Mouse (Mus musculus): ENCODE data around the gene Thy1. TPM values are rescaled to one million over a fixed set of nuclear protein-coding genes. Genes with fewer than 3 reads are reported as not detected.
A peak's percentile ranks its signal among the peaks of the same experiment; 100 is the strongest.

Thy1 gene
- total RNA-seq, 2 experiments from 2014 or later = 44.1 to 46.3 TPM

DNA sequence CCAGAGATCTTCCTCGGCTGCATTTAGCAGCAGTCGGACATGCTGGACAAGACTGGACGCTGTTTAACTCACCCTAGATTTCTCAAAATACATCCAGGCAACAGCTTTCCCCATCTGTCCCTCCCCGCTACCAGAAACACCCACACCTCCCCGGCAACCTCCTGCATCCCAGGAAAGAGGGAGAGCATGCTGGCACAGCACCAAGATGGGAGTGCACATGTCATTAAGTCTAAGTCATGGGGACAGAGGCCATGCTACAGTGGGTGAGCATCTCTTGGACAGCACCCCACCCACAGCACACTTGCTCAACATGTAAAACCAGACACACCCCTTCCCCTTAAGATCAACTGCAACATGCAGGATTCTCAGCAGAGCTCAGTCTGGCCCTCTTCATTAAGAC lies 37.8 kb downstream of the Thy1 start:
- no peak for DNase-seq (ENCODE audit: low spot score in 2 of 2)

DNA sequence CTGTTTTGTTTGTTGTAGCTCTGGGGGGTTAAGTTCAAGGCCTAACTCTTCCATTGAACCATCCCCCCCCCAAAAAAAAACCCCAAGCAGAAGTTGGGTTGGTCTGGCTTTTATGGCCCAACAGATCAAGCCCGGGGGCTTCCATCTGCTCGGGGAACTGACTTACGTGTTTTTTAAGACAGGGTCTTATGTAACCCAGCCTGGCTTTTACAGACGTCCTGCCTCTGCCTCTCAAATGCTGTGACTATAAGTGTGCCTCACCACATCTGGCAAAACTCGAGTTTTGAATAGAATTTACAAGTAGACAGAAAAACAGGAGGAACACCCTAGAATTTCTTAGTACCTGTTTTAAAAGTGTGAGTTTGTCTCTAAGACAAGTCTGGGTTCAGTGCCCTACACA lies 38.4 kb downstream of the Thy1 start:
- DNase-seq (ENCODE audit: low spot score in 2 of 2) = no peak

DNA sequence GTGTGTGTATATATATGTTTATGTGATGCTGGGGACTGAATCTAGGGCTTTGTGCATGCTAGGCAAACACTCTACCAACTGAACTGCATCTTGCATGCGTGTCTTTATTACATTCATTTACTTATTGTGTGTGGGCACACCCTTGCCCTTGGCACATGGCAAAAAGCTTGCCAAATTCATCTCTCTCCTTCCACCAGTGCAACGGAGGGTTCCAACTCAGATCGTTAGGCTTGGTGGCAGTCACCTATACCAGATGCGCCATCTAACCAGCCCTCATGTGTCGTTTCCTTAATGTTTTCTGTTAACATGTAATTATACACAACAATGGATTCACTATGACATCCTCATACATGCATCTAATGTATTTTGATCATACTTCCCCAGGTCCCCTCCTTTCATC lies 39.1 kb downstream of the Thy1 start:
- DNase-seq (ENCODE audit: low spot score in 2 of 2) = no peak

DNA sequence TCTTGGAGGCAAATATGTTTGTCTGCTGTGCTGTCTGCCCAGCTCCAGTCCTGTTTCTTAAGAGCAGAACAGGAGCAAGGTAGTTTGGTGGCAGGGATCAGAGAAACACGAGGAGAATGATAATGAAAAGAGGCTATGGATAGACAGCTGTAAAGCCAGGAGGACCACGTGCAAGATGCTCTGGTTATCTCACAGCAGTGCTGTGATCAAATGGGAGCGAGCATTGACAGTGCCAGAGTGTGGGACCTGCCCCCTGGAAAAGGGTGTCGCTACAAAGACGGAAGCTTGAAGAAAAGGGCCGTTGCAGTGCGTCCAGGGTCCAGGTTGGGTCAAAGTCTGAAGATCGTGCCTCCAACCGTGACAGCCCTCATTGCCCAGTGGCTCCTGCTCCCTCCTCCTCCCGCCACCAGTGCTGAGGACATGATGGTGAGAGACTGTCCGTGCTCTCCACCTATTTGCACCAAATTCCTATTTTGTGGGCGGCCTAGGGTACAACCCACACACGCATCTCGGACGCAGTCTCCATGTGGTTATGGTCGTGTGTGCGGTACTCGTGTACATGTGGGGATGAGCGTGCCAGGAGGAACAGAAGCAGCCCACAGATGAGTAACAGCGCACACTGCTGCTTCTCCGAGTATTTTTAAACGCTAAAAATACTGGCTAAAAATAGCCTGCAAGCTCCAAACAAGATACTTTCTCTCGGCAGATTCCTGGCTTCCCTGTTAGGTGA lies 40.4 kb downstream of the Thy1 start:
- DNase-seq (ENCODE audit: low spot score in 2 of 2) = no peak

DNA sequence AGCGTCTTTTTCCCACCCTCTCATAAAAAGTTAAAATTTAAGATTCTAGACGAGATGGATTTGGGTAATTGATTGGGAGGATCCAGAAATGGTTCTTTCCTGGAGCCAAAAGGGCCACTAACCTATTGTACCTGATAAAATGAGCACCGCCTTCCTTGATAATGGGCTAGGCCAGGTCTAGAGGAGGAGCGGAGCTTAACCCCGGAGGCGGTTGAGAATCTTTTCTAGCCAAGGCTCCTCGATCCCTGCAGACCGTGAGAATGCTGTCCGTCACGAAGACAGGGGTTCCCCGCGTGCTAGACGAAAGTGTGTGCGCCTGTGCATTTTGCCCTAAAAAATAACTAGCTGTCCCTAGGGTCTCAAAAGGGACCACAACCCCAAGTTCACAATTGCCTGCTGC lies 41.1 kb downstream of the Thy1 start:
- DNase-seq (ENCODE audit: low spot score in 2 of 2) = no peak

DNA sequence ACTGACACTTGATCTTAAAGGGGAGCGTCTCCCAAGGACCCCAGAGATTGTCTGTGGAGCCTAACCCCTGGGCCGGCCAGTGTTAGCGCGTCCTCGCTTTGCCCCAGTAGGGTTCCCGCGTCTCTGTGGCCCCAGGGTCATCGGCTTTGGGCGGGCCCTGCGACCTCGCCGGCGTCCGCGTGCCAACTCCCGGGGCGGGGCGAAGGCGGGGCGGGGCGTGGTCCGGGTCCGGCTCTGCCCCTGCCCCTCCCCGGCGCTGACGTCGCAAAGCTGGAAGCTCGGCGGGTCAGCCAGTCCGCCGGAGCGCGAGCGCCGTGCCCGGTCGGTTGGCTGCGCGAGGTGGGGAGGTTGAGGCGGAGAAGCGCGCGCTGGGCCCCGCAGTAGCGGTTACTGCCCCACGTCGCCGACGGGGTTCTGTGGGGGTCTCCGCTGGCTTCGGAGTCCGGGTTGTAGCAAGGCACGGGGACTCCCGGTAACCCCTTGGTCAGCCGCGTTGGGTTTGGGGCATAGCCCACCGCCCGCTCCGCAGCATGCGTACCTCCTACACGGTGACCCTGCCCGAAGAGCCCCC lies 41.6 kb downstream of the Thy1 start:
- peak; percentile 91 to 94 for DNase-seq (ENCODE audit: low spot score in 2 of 2)

DNA sequence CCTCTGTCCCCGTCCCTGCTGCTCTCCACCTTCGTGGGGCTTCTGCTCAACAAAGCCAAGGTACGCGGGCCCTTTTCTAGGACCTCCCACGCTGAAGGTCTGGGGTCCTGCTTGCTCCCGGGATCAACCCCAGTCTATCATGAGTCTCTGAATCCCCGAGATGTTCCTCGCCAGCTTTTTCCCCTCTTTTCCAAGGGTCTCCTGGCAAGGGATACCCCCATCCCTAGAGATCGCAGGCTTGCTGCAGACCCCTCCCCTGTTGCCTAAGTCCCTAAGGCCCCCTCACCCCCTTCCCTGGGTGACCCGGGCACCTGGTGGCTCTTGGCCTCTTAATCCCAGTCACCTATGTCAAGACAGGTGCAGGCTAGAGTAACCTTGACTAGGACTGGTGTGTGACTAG lies 42.1 kb downstream of the Thy1 start:
- DNase-seq (ENCODE audit: low spot score in 2 of 2) = no peak

DNA sequence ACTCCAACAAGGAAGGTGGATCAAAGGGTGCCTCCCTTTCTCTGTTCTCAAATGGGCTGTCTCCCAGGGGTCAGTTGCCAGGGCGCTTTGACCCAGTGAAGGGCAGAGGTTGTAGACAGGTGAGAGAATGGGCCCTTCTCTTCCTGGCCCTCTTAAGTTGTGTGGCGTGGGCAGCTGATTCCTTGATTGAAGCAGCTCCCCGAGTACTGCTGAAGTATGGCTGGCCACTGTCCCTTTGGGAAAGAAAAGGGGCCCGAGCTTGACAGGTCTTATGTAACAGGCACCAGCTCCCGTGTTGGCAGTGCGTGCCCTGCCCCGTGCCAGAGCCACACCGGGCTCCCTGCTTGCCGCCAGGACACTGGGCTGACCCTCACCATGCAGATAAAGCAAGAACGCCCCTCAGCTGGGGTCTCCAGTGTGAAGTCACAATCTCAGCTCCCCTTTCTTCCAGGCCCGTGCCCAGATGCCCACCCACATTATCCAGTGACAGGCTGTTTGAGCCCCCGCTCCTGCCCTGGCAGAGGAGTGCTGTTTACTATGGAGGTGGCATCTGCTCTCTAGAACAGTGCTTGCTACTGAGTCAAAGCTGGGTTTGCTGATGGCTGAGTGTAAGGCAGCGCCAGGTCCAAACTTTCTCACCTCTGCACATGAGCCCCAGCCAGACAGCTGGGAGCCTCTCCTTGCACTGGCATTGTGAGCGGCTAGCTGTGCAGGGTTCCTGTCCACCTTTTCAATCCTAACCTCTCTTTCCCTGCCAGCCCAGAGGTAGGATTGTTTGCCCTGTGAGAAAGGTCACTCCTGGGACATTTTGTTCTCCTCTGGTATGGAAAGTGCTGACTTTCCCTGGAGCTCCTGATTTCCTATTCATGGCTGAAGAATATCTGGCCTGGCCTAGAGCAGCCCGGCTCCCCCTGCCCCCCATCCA lies 42.8 kb downstream of the Thy1 start:
- DNase-seq (ENCODE audit: low spot score in 2 of 2) = no peak

DNA sequence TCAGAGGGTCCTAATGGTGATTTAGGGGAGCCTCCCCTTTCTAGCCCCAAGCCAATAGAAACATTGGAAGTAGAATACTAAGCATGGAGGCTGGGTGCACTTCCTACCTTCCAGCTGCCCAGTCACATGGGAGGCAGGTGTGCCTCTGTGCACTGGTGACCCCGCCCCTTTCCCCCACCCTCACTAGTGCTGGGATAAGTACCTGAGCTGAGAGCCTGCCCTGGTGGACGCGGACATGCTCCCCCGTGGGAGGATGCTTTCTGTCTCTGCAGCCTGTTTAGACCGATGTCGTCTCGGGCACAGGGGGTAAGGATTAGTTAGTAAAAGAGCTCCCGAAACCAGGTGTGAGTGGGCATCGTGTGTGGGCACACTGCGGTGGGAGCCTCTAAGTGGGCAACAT lies 43.8 kb downstream of the Thy1 start:
- DNase-seq (ENCODE audit: low spot score in 2 of 2) = no peak

DNA sequence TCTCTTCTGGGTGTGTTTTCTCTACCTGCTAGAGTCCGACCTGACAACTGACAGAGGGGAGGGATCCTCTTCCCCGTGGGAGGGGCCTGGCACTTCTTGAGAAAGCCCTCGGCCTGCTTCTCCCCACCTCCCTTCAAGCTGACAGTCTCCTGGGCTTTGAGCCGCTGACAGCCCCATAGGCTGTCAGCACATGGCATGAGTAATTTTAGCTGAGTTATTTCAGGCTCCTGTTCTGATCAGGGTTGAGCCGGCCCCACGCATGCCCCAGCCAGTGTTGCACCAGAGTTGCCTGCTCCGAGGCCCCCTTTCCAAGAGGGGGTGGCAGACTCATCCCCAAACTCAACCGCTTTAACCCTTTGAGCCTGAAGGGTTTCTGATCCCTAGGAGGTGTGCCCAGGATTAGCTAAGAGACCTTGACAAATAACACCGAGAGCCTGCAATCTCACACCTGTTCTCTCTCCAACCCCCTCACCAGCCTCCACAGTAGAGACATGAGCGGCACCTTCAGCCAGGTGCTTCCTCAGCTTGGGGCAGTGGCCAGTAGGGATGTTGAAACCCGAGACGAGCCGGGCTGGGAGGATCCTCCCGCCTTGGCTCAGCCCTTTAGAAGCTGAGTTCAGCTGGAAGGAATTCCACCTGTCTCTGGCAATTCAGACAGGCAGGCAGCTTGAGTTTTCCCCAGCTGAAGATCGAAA lies 44.7 kb downstream of the Thy1 start:
- no peak for DNase-seq (ENCODE audit: low spot score in 2 of 2)

DNA sequence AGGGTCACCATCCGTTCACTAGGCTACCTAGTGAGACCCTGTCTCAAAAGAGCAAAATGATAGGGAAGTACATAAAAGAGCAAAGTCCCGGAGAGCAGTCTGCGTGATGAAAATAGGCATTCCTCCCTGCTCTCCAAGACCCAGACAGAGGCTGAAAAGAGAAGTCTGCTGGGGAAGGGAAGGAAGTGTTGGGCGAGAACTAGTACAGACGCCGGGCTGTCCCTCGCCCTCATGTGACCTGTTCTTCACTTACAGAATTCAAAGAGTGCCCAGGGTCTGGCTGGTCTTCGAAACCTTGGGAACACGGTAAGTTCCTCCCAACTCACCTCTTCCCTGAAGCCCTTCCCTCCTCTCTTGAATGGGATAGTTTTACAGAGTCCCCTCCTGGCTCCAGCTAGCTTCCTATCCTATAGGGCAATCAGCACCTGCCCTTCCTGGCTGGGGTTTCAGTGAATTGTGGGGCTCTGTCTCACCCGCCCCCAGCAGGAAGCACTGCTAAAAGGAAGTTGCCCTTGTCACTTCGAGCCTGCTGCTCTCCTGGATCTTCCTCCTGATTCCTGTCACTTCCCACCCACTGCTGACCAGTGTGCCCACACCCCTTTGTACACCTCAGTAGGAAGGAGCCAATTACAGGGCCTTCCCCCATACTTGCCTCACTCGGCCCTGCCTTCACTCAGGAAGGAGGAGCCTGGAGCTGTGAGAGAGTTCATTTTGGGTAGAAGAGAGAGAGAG lies 45.9 kb downstream of the Thy1 start:
- no peak for DNase-seq (ENCODE audit: low spot score in 2 of 2)

DNA sequence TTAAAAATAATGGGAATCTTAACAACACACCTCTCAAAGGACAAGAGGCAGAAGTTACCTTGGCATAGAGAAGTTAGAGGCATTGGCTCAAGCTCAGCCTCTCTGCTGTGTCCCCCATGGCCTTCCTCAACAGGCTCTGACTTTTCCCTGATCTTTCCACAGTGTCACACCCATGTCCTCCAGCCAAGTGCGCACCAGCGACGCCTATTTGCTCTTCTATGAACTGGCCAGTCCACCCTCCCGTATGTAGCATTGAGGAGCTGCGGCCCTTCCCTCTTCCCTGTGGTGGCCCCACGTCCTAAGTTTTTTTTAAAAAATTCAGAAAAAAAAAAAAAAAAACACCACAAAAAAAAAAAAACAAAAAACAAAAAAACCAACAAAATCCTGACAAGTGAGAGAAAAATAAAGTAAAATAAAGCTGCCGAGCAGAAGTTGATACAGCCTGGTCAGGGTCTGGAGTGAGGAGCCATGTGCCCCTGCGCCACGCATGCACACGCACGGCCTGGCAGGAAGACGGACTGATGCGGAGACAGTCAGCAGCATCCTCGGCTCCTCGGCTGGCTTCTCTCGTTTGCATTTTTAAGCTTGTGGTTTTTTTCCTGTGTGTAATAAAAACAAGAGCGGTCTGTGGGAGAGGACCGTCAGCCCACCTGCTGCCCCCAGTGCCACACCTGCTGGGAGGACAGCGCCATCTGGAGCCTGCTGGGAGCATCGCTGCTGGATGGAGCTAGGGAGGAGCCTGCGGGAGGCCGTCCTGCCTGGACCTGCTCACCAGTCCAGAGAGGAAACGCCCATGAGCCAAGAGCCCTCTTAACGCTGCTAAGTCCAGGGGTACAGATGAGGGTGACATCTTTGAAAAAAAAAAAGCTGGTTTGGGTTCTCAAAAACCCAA lies 50.7 kb downstream of the Thy1 start:
- DNase-seq (ENCODE audit: low spot score in 2 of 2) = peak in 1 of 2 experiments; percentile 58

DNA sequence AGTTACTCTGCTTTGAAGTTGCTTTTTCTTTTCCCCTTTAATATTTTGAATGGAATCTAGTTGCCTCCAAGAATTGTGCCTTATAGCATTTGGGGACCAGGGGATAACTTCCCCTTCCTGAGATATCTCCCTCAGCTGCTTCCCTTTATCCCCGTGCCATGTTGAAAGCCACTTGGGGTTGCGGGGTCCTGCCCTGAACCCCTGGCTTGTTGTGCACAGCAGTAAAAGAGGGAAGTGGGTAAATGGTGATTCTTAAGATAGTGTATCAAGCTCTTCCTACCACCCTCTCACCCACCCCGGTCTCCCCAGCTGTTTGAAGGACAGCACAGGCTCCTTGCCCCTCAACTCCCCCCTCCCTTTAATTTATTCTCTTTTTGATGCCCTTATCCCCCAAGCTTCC lies 51.6 kb downstream of the Thy1 start:
- DNase-seq (ENCODE audit: low spot score in 2 of 2) = no peak

DNA sequence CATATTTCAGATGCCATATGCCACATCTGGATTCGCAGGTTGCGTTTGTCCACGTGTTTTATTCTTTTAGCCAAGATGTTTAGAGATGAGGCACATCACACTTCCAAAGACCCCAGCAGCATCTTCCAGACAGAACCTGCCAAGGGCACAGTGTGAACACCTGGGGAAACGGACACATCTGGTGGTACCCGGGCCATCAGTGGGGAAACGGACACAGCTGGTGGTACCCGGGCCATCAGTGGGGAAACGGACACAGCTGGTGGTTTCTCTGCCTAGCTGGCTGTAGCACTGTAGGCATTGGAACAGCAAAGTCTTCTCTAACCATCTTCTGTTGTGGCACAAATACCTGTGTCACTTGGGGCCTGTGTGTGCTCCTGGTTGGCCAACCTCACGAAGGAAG lies 52.6 kb downstream of the Thy1 start:
- no peak for DNase-seq (ENCODE audit: low spot score in 2 of 2)

DNA sequence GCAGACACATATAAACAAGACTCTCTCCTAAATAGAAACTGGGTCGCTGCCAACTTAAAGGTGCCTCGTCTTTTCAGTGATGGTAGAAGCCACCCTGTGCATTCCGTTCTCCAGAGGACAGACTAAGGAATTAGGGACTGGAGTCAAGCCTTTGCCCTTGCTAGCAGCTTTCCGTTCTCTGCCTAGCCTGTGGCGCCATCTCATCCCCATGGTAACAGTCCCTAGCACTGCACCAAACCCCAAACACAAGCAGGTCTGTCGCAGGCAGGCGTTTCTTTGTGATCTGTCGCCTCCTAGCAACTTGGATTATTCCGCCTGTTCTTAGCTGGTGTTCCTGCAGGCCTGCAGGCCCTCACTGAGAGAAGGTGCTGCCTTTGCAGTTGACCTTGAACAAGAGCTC lies 53.4 kb downstream of the Thy1 start:
- DNase-seq (ENCODE audit: low spot score in 2 of 2) = no peak

Other genes with a start within 250 kb of the Thy1 start
- gene Usp2, start 23.6 kb downstream of the Thy1 start, total RNA-seq (2021) = 10 to 100 TPM; 21.8 to 24.7 TPM
- gene Mfrp, start 58.3 kb downstream of the Thy1 start, total RNA-seq (2021) = under 1 TPM in 1 of 2 experiments, not detected in 1; 0.17 TPM
- 10 to 100 TPM in 1 of 2 experiments, 1 to 10 TPM in 1; 9.7 to 17.4 TPM for gene C1qtnf5, start 63.9 kb downstream of the Thy1 start, total RNA-seq (2021)
- under 1 TPM; 0.11 to 0.51 TPM for gene Gm49380, start 70.1 kb downstream of the Thy1 start, total RNA-seq (2021)
- 10 to 100 TPM; 42.5 to 45.8 TPM for gene Rnf26, start 70.1 kb downstream of the Thy1 start, total RNA-seq (2021)
- 10 to 100 TPM; 92.8 to 97.0 TPM for gene Mcam, start 91.1 kb downstream of the Thy1 start, total RNA-seq (2021)
- 10 to 100 TPM; 34.9 to 41.3 TPM for gene Cbl, start 190.7 kb downstream of the Thy1 start, total RNA-seq (2021)
- 1 to 10 TPM; 3.4 to 4.6 TPM for gene Ccdc153, start 197.3 kb downstream of the Thy1 start, total RNA-seq (2021)
- gene Pdzd3, start 208.1 kb downstream of the Thy1 start, total RNA-seq (2021) = 1 to 10 TPM in 1 of 2 experiments, under 1 TPM in 1; 0.82 to 2.9 TPM
- 10 to 100 TPM; 31.8 to 35.5 TPM for gene Nlrx1, start 225.2 kb downstream of the Thy1 start, total RNA-seq (2021)
- gene Abcg4, start 245.2 kb downstream of the Thy1 start, total RNA-seq (2021) = 10 to 100 TPM; 38.1 to 57.0 TPM